Mouse (Mus musculus): ENCODE data around the gene Rgl3. TPM values are rescaled to one million over a fixed set of nuclear protein-coding genes. Genes with fewer than 3 reads are reported as not detected.

The Rgl3 gene
- total and polyA plus RNA-seq, 2 experiments = 5.0 to 41.8 TPM

GRCm38 (mm10) chr9:21992227-21992626 lies 3.0 kb upstream of the Rgl3 start:
- TF ChIP-seq CTCF (IDR thresholded peaks at IDR 0.05; ENCODE audit: low read depth, low read length) (no peak), POLR2A (IDR thresholded peaks at IDR 0.05; ENCODE audit: extremely low read depth, insufficient read depth, low read length) (no peak)
- Histone ChIP-seq H3K4me1 (ENCODE audit: control insufficient read depth, insufficient read depth, low read length) (peaks cover 24% of the 10 kb centered on the region), H3K27ac (replicated peaks; ENCODE audit: insufficient read depth, low read depth, low read length) (peak overlapping the region; percentile 78), H3K27me3 (ENCODE audit: control insufficient read depth, insufficient read depth, low read length) (no peaks in the 10 kb centered on the region), H3K79me2 (ENCODE audit: control insufficient read depth, insufficient read depth, low read length) (peaks cover 5% of the 10 kb centered on the region; the same call in 1 of the 2 replicates), H3K36me3 (ENCODE audit: control insufficient read depth, insufficient read depth, low read length) (no peaks in the 10 kb centered on the region), H3K9ac (ENCODE audit: low read depth, low read length) (no peak overlapping the region), H3K4me3 (ENCODE audit: insufficient read depth, low read depth, low read length) (no peak overlapping the region)
- peak; percentile 97 for DNase-seq (ENCODE audit: extremely low read depth, low read depth, low spot score)
- WGBS = 18% methylated on average over 4 of the region's 4 CpGs

GRCm38 (mm10) chr9:21988421-21989101 lies 685 bp downstream of the Rgl3 start:
- Histone ChIP-seq H3K27ac (replicated peaks; ENCODE audit: insufficient read depth, low read depth, low read length) (peak overlapping the region; percentile 84), H3K27me3 (ENCODE audit: control insufficient read depth, insufficient read depth, low read length) (no peaks in the 10 kb centered on the region), H3K4me3 (ENCODE audit: insufficient read depth, low read depth, low read length) (peak overlapping the region; percentile 77), H3K79me2 (ENCODE audit: control insufficient read depth, insufficient read depth, low read length) (peaks cover 5% of the 10 kb centered on the region; the same call in 1 of the 2 replicates), H3K36me3 (ENCODE audit: control insufficient read depth, insufficient read depth, low read length) (peaks cover 2% of the 10 kb centered on the region; the same call in 1 of the 2 replicates), H3K4me1 (ENCODE audit: control insufficient read depth, insufficient read depth, low read length) (peaks cover 24% of the 10 kb centered on the region), H3K9ac (ENCODE audit: low read depth, low read length) (peak overlapping the region; percentile 87)
- no peak for DNase-seq (ENCODE audit: extremely low read depth, low read depth, low spot score)
- WGBS = 2% methylated on average over 32 of the region's 32 CpGs
- TF ChIP-seq CTCF (IDR thresholded peaks at IDR 0.05; ENCODE audit: low read depth, low read length) (peak; percentile 34; the same call in 1 of the 2 replicates), POLR2A (IDR thresholded peaks at IDR 0.05; ENCODE audit: extremely low read depth, insufficient read depth, low read length) (no peak)

- no peak for DNase-seq (ENCODE audit: extremely low read depth, low read depth, low spot score)
- H3K4me3 ChIP-seq (ENCODE audit: insufficient read depth, low read depth, low read length) = no peak overlapping the region
- peaks cover 22% of the 10 kb centered on the region for H3K4me1 ChIP-seq (ENCODE audit: control insufficient read depth, insufficient read depth, low read length)
- H3K27ac ChIP-seq (replicated peaks; ENCODE audit: insufficient read depth, low read depth, low read length) = no peak overlapping the region
- WGBS = 48% methylated on average over 36 of the region's 36 CpGs
- peaks cover 5% of the 10 kb centered on the region; the same call in 1 of the 2 replicates for H3K79me2 ChIP-seq (ENCODE audit: control insufficient read depth, insufficient read depth, low read length)
- H3K36me3 ChIP-seq (ENCODE audit: control insufficient read depth, insufficient read depth, low read length) = peaks cover 2% of the 10 kb centered on the region; the same call in 1 of the 2 replicates
- no peaks in the 10 kb centered on the region for H3K27me3 ChIP-seq (ENCODE audit: control insufficient read depth, insufficient read depth, low read length)
- H3K9ac ChIP-seq (ENCODE audit: low read depth, low read length) = no peak overlapping the region
- TF ChIP-seq POLR2A (IDR thresholded peaks at IDR 0.05; ENCODE audit: extremely low read depth, insufficient read depth, low read length) (no peak), CTCF (IDR thresholded peaks at IDR 0.05; ENCODE audit: low read depth, low read length) (no peak)
Observed at GRCm38 (mm10) chr9:21987592-21988342, 1.5 kb downstream of the Rgl3 start.

GRCm38 (mm10) chr9:21983911-21984310 lies 5.3 kb downstream of the Rgl3 start:
- H3K4me1 ChIP-seq (ENCODE audit: control insufficient read depth, insufficient read depth, low read length) = peaks cover 2% of the 10 kb centered on the region; the same call in 1 of the 2 replicates

DNA sequence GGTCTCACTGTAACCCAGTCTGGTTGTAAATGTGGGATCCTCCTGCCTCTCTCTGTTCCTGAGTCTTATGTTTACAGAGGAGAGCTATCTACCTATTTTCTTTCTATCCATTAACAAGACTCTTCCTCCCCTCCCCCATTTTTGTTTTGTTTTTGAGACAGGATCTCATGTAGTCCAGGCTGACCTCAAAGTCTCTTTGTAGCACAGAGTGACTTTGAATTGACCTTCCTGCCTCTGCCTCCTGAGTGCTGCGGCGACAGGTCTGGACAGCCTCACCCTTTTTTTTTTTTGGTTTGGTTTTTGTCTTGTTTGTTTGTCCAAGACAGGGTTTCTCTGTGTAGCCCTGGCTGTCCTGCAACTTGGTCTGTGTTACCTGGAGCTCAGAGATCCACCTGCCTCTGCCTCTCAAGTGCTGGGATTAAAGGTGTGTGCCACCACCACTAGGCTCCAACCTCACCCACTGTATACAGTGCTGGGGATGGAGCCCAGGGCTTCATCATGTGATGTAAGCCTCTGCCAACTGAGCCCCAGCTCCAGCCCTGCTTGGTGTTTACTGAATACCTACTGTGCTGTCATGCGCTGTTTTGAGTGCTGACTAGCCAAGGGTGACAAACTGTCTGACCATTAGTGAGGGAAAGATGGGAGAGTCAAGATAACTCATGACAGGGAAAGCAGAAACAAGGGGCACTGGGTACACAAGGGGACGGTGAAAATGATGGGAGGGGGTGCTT lies 10.7 kb downstream of the Rgl3 start:
- H3K27me3 ChIP-seq (ENCODE audit: control insufficient read depth, insufficient read depth, low read length) = no peaks in the 10 kb centered on the region
- H3K79me2 ChIP-seq (ENCODE audit: control insufficient read depth, insufficient read depth, low read length) = no peaks in the 10 kb centered on the region
- DNase-seq (ENCODE audit: extremely low read depth, low read depth, low spot score) = no peak
- peaks cover 14% of the 10 kb centered on the region for H3K36me3 ChIP-seq (ENCODE audit: control insufficient read depth, insufficient read depth, low read length)
- TF ChIP-seq POLR2A (IDR thresholded peaks at IDR 0.05; ENCODE audit: extremely low read depth, insufficient read depth, low read length) = no peak
- no peak for TF ChIP-seq CTCF (IDR thresholded peaks at IDR 0.05; ENCODE audit: low read depth, low read length)
- 69% methylated on average over 4 of the region's 4 CpGs for WGBS
- H3K4me3 ChIP-seq (ENCODE audit: insufficient read depth, low read depth, low read length) = no peak overlapping the region
- no peaks in the 10 kb centered on the region for H3K4me1 ChIP-seq (ENCODE audit: control insufficient read depth, insufficient read depth, low read length)
- no peak overlapping the region for H3K27ac ChIP-seq (replicated peaks; ENCODE audit: insufficient read depth, low read depth, low read length)
- no peak overlapping the region for H3K9ac ChIP-seq (ENCODE audit: low read depth, low read length)

More at GRCm38 (mm10) chr9:21983911-21984310, 5.3 kb downstream of the Rgl3 start:
- Histone ChIP-seq H3K27me3 (ENCODE audit: control insufficient read depth, insufficient read depth, low read length) (no peaks in the 10 kb centered on the region), H3K79me2 (ENCODE audit: control insufficient read depth, insufficient read depth, low read length) (peaks cover 5% of the 10 kb centered on the region; the same call in 1 of the 2 replicates), H3K27ac (replicated peaks; ENCODE audit: insufficient read depth, low read depth, low read length) (no peak overlapping the region), H3K9ac (ENCODE audit: low read depth, low read length) (no peak overlapping the region), H3K36me3 (ENCODE audit: control insufficient read depth, insufficient read depth, low read length) (peaks cover 8% of the 10 kb centered on the region), H3K4me3 (ENCODE audit: insufficient read depth, low read depth, low read length) (no peak overlapping the region)
- no peak for DNase-seq (ENCODE audit: extremely low read depth, low read depth, low spot score)
- 82% methylated on average over 3 of the region's 3 CpGs for WGBS
- no peak for TF ChIP-seq CTCF (IDR thresholded peaks at IDR 0.05; ENCODE audit: low read depth, low read length)
- TF ChIP-seq POLR2A (IDR thresholded peaks at IDR 0.05; ENCODE audit: extremely low read depth, insufficient read depth, low read length) = no peak
